Comparison of ENCODE assay signal across 8 mouse cellular contexts in the genomic region with DNA sequence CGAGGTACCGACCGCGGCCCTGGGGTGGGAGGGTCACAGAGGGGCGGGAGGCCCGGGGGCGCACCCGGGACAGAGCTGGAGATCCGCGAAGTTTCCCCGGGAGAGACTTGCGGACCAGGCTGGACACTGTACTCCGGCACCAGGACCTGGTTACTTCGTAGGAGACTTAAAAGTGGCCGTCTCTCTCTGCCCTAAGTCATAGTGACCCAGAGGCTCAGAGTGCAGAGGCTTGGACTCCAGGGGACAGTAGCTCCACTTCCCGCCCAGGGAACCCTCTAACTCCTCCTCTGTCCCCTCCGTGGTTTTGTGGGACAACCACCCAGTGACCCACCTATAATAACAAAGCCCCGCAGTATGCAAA. TPM values are rescaled to one million over a fixed set of nuclear protein-coding genes. Genes with fewer than 3 reads are reported as not detected.
DNase-seq lines count a peak whose midpoint lies in the region; ATAC-seq lines count a peak whose summit lies in the region.

No protein-coding gene starts in this region.

- WGBS in heart, embryonic 12.5 days = under 1% methylated on average over 18 of the region's 18 CpGs
- under 1% methylated on average over 18 of the region's 18 CpGs for WGBS in hindbrain, embryonic 10.5 days
- 1% methylated on average over 18 of the region's 18 CpGs for WGBS in lung, embryonic 15.5 days

- H3K4me2 ChIP-seq in heart, embryonic 12.5 days = peak overlapping the region; percentile 86
- peak overlapping the region; percentile 77 for H3K4me2 ChIP-seq in lung, embryonic 15.5 days

- no peaks in the 10 kb centered on the region for H3K4me1 ChIP-seq in heart, embryonic 12.5 days (replicated peaks)
- H3K4me1 ChIP-seq in brown adipose tissue, adult 24 weeks (ENCODE audit: control insufficient read depth, insufficient read depth, insufficient read length, low read length) = no peaks in the 10 kb centered on the region
- H3K4me1 ChIP-seq in hindbrain, embryonic 10.5 days (replicated peaks) = peaks cover 9% of the 10 kb centered on the region
- H3K4me1 ChIP-seq in lung, embryonic 15.5 days = 0 out of 2 replicates have a peak, but pooled peaks cover 4% of the 10 kb centered on the region

- intact Hi-C loops in heart, postnatal 14 days (cut with DNase I) = no loop called here

- no peak for DNase-seq in heart, postnatal 14 days
- DNase-seq in hindbrain, embryonic 10.5 days (ENCODE audit: low spot score) = no peak
- no peak for DNase-seq in natural killer cell, adult 2 months (ENCODE audit: low spot score in 2 of 2)
- DNase-seq in layer of hippocampus, postnatal 10 days (ENCODE audit: low spot score in 2 of 2) = no peak

- H3K9ac ChIP-seq in heart, embryonic 12.5 days = peak overlapping the region; percentile 70
- H3K9ac ChIP-seq in lung, embryonic 15.5 days = peak overlapping the region; percentile 58

- ATAC-seq in heart, embryonic 12.5 days (ENCODE audit: insufficient number of reproducible peaks, low FRiP score) = peak; percentile 75
- peak; percentile 84 for ATAC-seq in lung, embryonic 15.5 days (ENCODE audit: borderline replicate concordance, extremely low read depth, low FRiP score, low TSS enrichment)
- no peak for ATAC-seq in erythroid progenitor cell, adult 5-6 weeks (replicated peaks; ENCODE audit: low FRiP score, poor library complexity, severe bottlenecking)

- H3K4me3 ChIP-seq in heart, embryonic 12.5 days = peak overlapping the region; percentile 79
- peak overlapping the region; percentile 61 for H3K4me3 ChIP-seq in brown adipose tissue, adult 24 weeks (ENCODE audit: insufficient read depth, low read depth, low read length)
- peak overlapping the region; percentile 76 for H3K4me3 ChIP-seq in hindbrain, embryonic 10.5 days
- H3K4me3 ChIP-seq in lung, embryonic 15.5 days = peak overlapping the region; percentile 71

- H3K36me3 ChIP-seq in heart, embryonic 12.5 days = no peaks in the 10 kb centered on the region
- no peaks in the 10 kb centered on the region for H3K36me3 ChIP-seq in hindbrain, embryonic 10.5 days
- H3K36me3 ChIP-seq in lung, embryonic 15.5 days = no peaks in the 10 kb centered on the region

- H3K27me3 ChIP-seq in heart, embryonic 12.5 days (replicated peaks) = no peaks in the 10 kb centered on the region
- 0 out of 2 replicates have a peak, but pooled peaks cover 6% of the 10 kb centered on the region for H3K27me3 ChIP-seq in hindbrain, embryonic 10.5 days (ENCODE audit: insufficient read depth, poor library complexity, severe bottlenecking)
- no peaks in the 10 kb centered on the region for H3K27me3 ChIP-seq in lung, embryonic 15.5 days

- H3K9me3 ChIP-seq in heart, embryonic 12.5 days (replicated peaks) = no peaks in the 10 kb centered on the region
- no peaks in the 10 kb centered on the region for H3K9me3 ChIP-seq in hindbrain, embryonic 10.5 days
- H3K9me3 ChIP-seq in lung, embryonic 15.5 days = no peaks in the 10 kb centered on the region

- H3K27ac ChIP-seq in heart, embryonic 12.5 days (ENCODE audit: poor library complexity, severe bottlenecking) = no peak overlapping the region
- H3K27ac ChIP-seq in brown adipose tissue, adult 24 weeks (replicated peaks; ENCODE audit: low read depth, low read length) = no peak overlapping the region
- H3K27ac ChIP-seq in hindbrain, embryonic 10.5 days = peak overlapping the region; percentile 85
- peak overlapping the region; percentile 2; the same call in 1 of the 2 replicates for H3K27ac ChIP-seq in lung, embryonic 15.5 days

RNA-seq across cellular contexts. Expression of a gene that starts 0.4 kb away (rescaled TPM):
- polyA plus RNA-seq in heart, embryonic 12.5 days (2016; fragmentation: Nextera tagmentation; extraction: Ambion mirVana) = 2.1 and 2.4 TPM in 2 replicates
- total RNA-seq in heart, postnatal 14 days (2021) = 1 to 10 TPM; 3.4 to 3.9 TPM
- 18.0 and 21.7 TPM in 2 replicates for polyA plus RNA-seq in brown adipose tissue, adult 24 weeks (2012; ENCODE audit: insufficient read depth, insufficient read length, missing spikeins)
- polyA plus RNA-seq in hindbrain, embryonic 10.5 days (2016; fragmentation: Nextera tagmentation; extraction: Ambion mirVana) = 5.3 and 7.9 TPM in 2 replicates
- 6.7 and 7.8 TPM in 2 replicates for polyA plus RNA-seq in lung, embryonic 15.5 days (2015; fragmentation: Nextera tagmentation; extraction: Ambion mirVana)
- total RNA-seq in erythroid progenitor cell, adult 5-6 weeks (2015; ENCODE audit: low replicate concordance) = not detected in 2 replicates
- total RNA-seq in erythroid progenitor cell, adult 5-6 weeks (2017; ENCODE audit: low replicate concordance) = not detected in 2 replicates
- total RNA-seq in layer of hippocampus, postnatal 10 days (2021) = 10 to 100 TPM; 23.2 to 23.5 TPM

Comparison
In these comparisons a context has a peak if more than half of its experiments do, and no peak if none do; other contexts are left out.
1. H3K27ac ChIP-seq: peak in hindbrain, embryonic 10.5 days (single experiment) and lung, embryonic 15.5 days (single experiment); none in heart, embryonic 12.5 days (single experiment) and brown adipose tissue, adult 24 weeks (single experiment).
2. Peak in every context shown above with its lines, with median percentiles within 50 percentile points of each other: H3K4me3 ChIP-seq.